Mouse (Mus musculus) heart, adult 2 months (tissue): ENCODE measurements at regions not wholly inside any gene's neighbourhood (a gene's known extent, or its start where the extent isn't known, plus 50 kb on each side); places are given as distances from the start of the nearest gene placed in this dataset.

ENCODE experiments used
- DNase-seq, 2 experiments: peaks; one replicate each; pipeline ENCODE4 v3.0.0; 2021
- H3K27ac ChIP-seq: fragments of 200-600 bp; 2 replicates; pipeline ENCODE4 v1.8.1; 2022
- H3K27me3 ChIP-seq: fragments of 200-500 bp; 2 replicates; pipeline ENCODE4 v1.6.1; 2012; ENCODE audit warnings: mild to moderate bottlenecking, low read length, inconsistent platforms, mixed read lengths; ENCODE audit not compliant: control insufficient read depth, insufficient read depth
- H3K36me3 ChIP-seq: fragments of 200-500 bp; 2 replicates; pipeline ENCODE4 v1.6.1; 2012; ENCODE audit warnings: low read length, inconsistent platforms; ENCODE audit not compliant: control insufficient read depth, insufficient read depth
- H3K4me1 ChIP-seq: fragments of 200-500 bp; 2 replicates; pipeline ENCODE4 v1.6.1; 2011; ENCODE audit warnings: low read length; ENCODE audit not compliant: control insufficient read depth, insufficient read depth
- H3K4me3 ChIP-seq: fragments of 200-600 bp; 2 replicates; pipeline ENCODE4 v1.8.1; 2022
- H3K79me2 ChIP-seq: fragments of 200-500 bp; replicated peaks from 2 replicates; pipeline ENCODE4 v1.6.1; 2012; ENCODE audit warnings: mild to moderate bottlenecking, inconsistent platforms, low read length, moderate library complexity, mixed read lengths; ENCODE audit not compliant: control insufficient read depth, insufficient read depth
- H3K9ac ChIP-seq: fragments of 200-500 bp; 2 replicates; pipeline ENCODE4 v1.6.1; 2012; ENCODE audit warnings: low read depth, mild to moderate bottlenecking, control low read depth, inconsistent platforms, low read length, mixed read lengths
- CTCF ChIP-seq: fragments of 200-600 bp; IDR thresholded peaks from 2 replicates; pipeline ENCODE4 v1.8.1; 2022; ENCODE audit warnings: antibody characterized with exemption, mild to moderate bottlenecking, moderate library complexity
- EP300 ChIP-seq: fragments of 200-500 bp; IDR thresholded peaks from 2 replicates; pipeline ENCODE4 v1.6.1; 2011; ENCODE audit warnings: low read depth, low read length, control low read depth; ENCODE audit not compliant: insufficient read depth
- POLR2A ChIP-seq: fragments of 200-500 bp; IDR thresholded peaks from 2 replicates; pipeline ENCODE4 v1.6.1; 2011; ENCODE audit warnings: mild to moderate bottlenecking, low read depth, low read length, control low read depth; ENCODE audit not compliant: insufficient read depth
- WGBS: fragments of 180-500 bp; shearing (Covaris S2); methylation state at CpG from one replicate; pipeline ENCODE4 v1.1.7; 2018; 5-methylcytosine and 5-hydroxymethylcytosine counted together
- intact Hi-C: fragments of 180-260 bp; cut with DNase I; formaldehyde crosslinking; loops from one replicate; pipeline ENCODE4 v1.15.1; 2025

DNA sequence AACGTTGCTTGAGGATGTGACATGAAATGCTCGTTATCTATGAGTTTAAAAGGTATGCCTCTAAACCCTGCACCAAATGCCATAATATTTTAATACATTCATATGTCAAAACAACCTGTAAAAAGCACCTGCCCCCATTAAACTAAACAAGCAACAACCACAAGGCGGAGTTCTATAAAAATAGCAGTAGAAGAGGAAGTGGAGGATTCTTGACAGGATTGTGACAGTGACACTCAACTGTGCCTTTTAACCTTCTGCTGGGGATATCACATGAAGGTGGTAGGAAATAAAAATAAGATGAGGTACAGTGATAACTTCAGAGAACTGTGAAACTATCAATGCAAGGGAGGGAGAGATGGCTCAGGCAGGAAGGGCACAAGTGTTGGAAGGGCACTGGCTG is 58.6 kb upstream of the Dbx2 start:
- H3K9ac ChIP-seq = no peak overlapping the region
- H3K36me3 ChIP-seq = no peaks in the 10 kb centered on the region
- H3K27ac ChIP-seq = no peak overlapping the region
- intact Hi-C loops = no loop called here
- no peaks in the 10 kb centered on the region for H3K27me3 ChIP-seq
- DNase-seq = no peak
- TF ChIP-seq POLR2A (no peak), CTCF (no peak)
- WGBS = 69% methylated on average over 3 of the region's 3 CpGs
- no peaks in the 10 kb centered on the region for H3K4me1 ChIP-seq
- H3K4me3 ChIP-seq = no peak overlapping the region
- no peaks in the 10 kb centered on the region for H3K79me2 ChIP-seq

DNA sequence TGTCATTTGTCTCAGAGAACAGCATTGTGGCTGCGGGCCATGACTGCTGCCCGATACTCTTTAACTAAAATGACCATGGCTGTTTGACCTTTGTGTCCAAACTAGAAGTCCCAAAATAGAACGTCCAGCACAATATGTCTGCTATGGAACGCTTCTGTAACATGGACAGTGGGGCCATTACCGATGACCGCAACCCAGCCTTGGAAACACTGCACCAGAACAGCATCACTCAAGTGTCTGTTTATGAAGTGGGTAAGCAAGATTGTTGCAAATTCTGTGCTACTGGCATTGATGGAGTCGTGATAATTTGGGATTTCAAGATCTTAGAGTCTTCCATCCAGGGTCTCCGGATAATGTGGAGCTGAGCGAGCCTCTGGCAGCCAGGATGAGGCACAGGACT is 60.2 kb upstream of the Dbx2 start:
- Histone ChIP-seq H3K27me3 (no peaks in the 10 kb centered on the region), H3K4me3 (no peak overlapping the region), H3K9ac (no peak overlapping the region), H3K4me1 (no peaks in the 10 kb centered on the region), H3K36me3 (no peaks in the 10 kb centered on the region), H3K79me2 (no peaks in the 10 kb centered on the region), H3K27ac (no peak overlapping the region)
- DNase-seq = no peak
- intact Hi-C loops = no loop called here
- TF ChIP-seq EP300 (no peak), POLR2A (no peak), CTCF (no peak)
- WGBS = 84% methylated on average over 9 of the region's 9 CpGs

DNA sequence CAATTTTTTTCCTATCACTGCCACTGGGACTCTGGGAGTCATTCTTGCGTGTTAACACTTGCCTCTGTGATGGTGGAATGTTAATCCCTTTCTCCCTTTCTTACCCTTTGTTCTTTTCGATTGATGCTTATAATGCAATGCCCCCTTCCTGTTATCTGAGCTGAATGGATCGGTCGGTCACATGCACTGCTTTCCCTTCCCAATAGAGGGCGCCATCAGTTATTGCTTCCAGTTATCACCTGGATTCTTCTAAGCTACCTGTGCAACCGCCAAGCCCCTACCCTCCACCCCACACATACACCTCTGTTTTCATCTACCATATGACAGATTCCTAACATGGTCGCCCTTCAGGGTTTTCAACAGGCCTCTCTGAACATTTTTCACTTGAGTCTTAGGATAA is 66.9 kb upstream of the Ano6 start:
- 39% methylated on average over 7 of the region's 7 CpGs for WGBS
- TF ChIP-seq CTCF = peak; percentile 49
- no peak for TF ChIP-seq POLR2A
- TF ChIP-seq EP300 = no peak
- peaks cover 2% of the 10 kb centered on the region; the same call in 1 of the 2 replicates for H3K4me1 ChIP-seq
- H3K27me3 ChIP-seq = no peaks in the 10 kb centered on the region
- intact Hi-C loops = no loop called here
- no peak overlapping the region for H3K9ac ChIP-seq
- no peak for DNase-seq
- H3K79me2 ChIP-seq = no peaks in the 10 kb centered on the region
- H3K27ac ChIP-seq = no peak overlapping the region
- no peak overlapping the region for H3K4me3 ChIP-seq
- H3K36me3 ChIP-seq = no peaks in the 10 kb centered on the region

DNA sequence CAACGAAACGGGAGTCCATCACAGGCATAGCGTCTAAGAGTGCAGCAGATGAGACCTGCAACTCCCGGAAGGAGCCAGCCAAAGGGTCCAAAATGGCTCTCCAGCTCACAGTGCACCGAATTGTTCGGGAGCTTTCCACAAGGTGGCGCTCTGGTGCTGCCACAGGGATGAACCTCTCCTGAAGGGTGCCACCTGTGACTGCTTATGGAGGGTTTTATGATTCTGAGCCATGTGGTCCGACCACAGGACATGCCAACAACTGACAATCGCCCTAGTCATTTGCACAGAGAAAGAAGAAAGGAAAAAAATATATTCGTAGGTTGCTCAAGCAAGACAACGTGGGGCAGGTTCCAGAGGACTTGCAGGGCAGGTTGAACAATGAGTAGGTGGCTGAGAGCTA is 64.8 kb upstream of the Ano6 start:
- no peaks in the 10 kb centered on the region for H3K36me3 ChIP-seq
- no peaks in the 10 kb centered on the region for H3K27me3 ChIP-seq
- no peak overlapping the region for H3K9ac ChIP-seq
- H3K79me2 ChIP-seq = no peaks in the 10 kb centered on the region
- intact Hi-C loops = no loop called here
- peak; percentile 41 to 58 for DNase-seq
- no peak overlapping the region for H3K27ac ChIP-seq
- H3K4me3 ChIP-seq = no peak overlapping the region
- 40% methylated on average over 11 of the region's 11 CpGs for WGBS
- H3K4me1 ChIP-seq = peaks cover 2% of the 10 kb centered on the region; the same call in 1 of the 2 replicates
- peak; percentile 63 for TF ChIP-seq CTCF
- TF ChIP-seq EP300 = no peak

DNA sequence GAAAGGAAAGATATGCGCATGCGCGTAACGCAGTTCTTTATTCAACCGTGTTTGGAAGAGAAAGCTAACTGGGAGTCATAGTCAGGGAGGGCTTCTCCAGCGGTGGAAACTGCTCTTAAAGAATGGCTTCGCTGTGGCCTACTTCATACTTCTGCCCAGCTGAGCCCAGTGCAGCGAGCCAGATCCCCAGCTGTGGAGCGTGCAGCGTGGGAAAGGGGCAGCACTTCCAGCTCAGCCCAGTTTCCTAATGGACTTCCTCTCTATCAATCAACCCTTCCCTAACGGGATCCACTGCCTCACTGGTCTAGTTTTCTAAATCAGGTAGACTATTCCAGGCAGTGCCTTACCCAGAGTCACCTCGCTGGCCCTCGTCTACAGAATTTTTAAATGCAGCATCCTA is 64.1 kb upstream of the Ano6 start:
- Histone ChIP-seq H3K4me1 (peaks cover 2% of the 10 kb centered on the region; the same call in 1 of the 2 replicates), H3K27me3 (no peaks in the 10 kb centered on the region), H3K79me2 (no peaks in the 10 kb centered on the region), H3K9ac (no peak overlapping the region), H3K27ac (no peak overlapping the region), H3K36me3 (no peaks in the 10 kb centered on the region), H3K4me3 (no peak overlapping the region)
- intact Hi-C loops = no loop called here
- TF ChIP-seq POLR2A = no peak
- WGBS = 59% methylated on average over 13 of the region's 13 CpGs
- peak; percentile 39 to 48 for DNase-seq

DNA sequence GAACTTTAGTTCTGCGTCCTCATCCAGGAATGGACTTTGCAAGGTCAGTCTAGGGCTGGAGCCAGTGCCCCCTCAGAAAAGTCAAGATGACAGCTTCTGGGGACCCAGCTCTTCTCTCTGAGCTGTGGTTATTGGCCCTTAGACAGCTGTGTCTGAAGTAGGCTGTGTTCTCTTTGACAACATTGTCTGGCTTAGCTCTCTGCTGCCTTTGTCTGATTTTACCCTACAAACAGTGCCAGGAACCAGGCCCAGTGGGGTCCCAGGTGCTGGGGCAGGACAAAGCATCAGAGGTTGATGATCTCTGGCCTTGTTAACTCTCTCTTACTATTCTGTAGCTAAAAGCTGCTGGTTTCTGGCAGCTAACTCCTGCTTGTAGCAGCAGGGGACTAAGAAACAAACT is 54.9 kb upstream of the Ano6 start:
- no peak overlapping the region for H3K4me3 ChIP-seq
- WGBS = 61% methylated on average over 1 of the region's 1 CpGs
- no peaks in the 10 kb centered on the region for H3K4me1 ChIP-seq
- no peaks in the 10 kb centered on the region for H3K27me3 ChIP-seq
- no peak for DNase-seq
- intact Hi-C loops = no loop called here
- H3K27ac ChIP-seq = no peak overlapping the region
- H3K36me3 ChIP-seq = no peaks in the 10 kb centered on the region
- H3K9ac ChIP-seq = no peak overlapping the region
- TF ChIP-seq POLR2A (no peak), EP300 (no peak), CTCF (no peak)
- no peaks in the 10 kb centered on the region for H3K79me2 ChIP-seq
